Mouse (Mus musculus) layer of hippocampus, adult 18-20 months (tissue): ENCODE results near the gene Cald1. TPM values are rescaled to one million over a fixed set of nuclear protein-coding genes. Genes with fewer than 3 reads are reported as not detected.

Experiments used
- DNase-seq, 2 experiments: peaks; one replicate each; pipeline ENCODE4 v3.0.0; 2022; ENCODE audit warnings: low spot score in 2 of 2
- total RNA-seq, 2 experiments: library from RNA; stranded (reverse); gene quantifications; 2 replicates each; pipeline ENCODE4 v1.2.3; 2021

Cald1 gene
- total RNA-seq, 2 experiments from 2014 or later = 27.6 to 28.3 TPM

DNA sequence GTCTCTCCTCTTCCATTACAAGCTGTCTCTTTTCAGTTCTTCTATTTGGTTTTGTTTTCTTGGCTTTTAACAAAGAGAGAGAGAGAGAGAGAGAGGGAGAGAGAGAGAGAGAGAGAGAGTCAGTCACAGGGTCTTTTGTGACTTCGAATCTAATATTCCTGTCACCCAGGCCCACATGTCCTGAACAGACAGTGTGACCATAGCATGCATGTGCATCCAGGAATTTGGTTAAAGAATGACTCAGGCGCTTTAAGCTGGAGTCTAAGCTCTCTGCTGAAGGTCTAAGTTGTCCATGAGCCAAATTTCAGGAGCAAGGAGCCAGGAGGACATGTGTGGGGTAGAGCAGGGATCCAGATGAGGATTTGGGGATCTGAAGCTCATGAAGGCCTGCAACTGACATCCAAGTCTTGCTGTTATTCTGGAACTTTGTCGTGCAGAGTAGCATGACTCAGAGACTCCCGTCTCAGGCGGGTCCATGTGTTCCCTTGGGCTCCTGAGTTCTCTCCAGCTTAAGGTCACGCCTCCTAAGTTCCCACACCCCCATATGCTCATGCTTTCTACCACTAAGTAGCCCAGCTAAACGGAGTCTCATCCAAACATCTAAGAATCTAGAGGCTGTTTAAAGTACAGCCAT, 152.3 kb downstream of the Cald1 start:
- DNase-seq = no peak

DNA sequence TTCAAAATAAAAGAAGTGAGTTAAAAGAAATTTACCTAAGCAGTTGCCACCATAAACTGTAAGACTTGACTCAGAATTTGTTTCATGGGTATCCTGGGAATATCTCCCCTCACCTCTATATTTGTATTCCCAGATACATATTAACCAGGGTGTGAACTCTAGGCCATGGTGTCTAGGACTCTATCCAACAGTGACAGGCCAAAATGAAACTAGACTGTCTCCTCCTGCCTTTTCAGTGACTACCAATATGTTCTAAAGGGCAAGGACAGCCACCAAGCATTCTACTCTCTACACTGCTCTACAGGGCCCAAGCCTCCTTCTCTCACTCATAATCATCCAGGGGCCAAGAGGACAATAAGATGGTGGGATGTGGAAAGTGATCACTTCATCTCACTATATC, 153.3 kb downstream of the Cald1 start:
- no peak for DNase-seq

DNA sequence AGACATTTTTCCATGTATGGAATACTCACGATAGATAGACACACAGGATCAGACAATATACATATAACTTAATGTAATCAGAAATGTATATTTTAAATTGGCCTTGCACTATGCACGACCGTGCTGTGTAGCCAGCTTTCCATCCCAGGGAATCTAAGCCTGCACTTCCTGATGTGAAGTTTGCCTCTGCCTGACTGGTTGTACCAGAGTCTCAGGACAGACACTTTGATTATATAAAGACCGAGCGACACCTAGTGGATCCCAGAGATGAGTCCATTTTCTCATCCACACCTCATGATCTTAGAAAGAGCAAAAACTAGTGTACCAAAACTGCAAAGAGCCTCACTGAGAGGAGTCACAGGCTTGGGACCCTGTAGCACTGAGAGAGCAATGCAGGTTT, 156.1 kb downstream of the Cald1 start:
- peak; percentile 36 to 82 for DNase-seq

DNA sequence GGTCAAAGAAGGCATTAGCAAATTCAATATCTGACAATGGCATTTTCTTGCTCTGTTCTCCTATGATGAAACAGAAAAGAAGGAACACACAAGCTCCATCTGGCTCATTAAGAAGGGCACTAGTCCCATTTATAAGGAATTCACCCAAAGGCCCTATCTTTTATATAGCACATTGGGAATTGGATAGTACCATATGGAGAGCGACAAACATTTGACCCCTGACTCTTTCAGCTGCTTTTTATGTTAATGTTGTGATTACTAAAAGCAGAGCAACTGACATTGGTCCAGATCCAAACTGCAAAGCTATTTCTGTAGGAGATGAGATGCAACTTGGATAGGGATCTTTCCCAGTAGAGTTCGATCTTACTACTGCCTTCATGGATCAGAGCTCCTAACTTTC, 160.0 kb downstream of the Cald1 start:
- no peak for DNase-seq

DNA sequence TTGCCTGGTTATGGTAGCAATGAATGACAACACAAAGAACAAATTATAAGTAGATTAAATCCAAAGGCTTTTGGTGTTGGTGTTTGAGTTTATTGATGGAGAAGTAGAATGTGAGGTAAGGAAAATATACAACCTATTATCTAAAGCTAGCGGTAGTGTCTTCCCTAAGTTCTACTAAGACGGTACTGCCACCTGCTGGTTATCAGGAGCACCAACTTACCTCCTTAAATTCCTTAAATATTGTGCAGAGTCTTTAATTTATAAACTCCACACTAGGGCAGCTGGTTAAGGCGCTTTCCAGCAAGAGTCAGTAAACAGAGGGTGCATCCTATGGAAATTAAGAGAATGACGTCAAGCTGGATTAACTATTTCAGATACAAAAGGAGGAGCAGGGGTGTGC, 161.7 kb downstream of the Cald1 start:
- peak in 1 of 2 experiments; percentile 49 for DNase-seq

DNA sequence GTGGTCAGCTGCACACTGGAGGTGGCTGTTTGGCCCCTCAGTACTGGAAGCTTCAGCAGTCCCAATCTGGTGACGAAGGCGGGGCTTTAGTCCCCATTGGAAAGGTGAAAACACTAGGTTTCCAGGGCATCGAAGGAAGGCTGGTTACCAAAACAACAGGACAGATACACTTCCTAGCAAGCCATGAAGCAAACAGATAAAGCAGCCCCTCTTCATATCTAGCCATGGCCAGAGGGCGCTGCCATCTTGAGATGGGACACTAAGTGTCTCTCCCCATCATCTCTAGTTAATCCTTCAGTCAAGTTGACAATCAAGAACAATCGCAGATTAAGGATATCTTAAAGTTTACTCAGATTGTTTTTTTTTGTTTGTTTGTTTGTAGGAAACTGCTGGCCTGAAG, 167.4 kb downstream of the Cald1 start:
- no peak for DNase-seq

DNA sequence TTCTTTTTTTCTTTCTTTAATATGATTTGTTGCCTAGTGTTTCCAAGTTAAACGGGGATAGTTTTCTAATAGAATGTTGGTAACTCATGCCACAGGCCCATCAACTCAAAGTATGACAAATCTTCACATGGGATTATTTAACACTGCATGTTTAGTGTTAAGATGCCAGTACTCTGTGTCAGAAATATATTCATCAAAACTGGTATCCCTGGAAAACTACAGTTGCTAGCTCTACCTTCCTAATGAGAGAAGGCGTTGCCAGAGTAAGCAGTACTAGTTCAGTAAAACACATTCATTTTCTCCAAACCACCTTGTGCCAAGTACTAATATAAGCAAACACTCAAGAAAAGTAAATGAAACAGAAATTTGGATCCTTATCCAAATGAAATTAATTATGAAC, 171.7 kb downstream of the Cald1 start:
- no peak for DNase-seq

DNA sequence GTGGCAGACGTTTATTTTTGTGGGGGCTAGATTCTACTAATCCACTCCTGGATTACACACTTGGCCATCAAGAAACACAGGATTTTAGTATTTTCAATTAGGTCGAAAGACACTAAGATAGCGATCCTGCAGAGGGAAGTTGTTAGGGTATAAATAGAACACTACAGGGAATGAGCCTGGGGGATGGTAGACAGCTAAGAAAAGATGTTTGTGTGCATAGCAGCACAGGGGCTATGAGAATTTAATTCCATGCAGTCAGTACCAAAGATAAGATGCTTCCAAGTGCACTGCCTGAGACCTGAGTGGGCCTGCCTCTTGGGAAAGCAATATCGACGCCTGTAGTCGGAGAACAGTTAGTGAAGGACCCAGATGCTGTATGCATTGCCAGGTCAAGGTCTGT, 172.2 kb downstream of the Cald1 start:
- no peak for DNase-seq

DNA sequence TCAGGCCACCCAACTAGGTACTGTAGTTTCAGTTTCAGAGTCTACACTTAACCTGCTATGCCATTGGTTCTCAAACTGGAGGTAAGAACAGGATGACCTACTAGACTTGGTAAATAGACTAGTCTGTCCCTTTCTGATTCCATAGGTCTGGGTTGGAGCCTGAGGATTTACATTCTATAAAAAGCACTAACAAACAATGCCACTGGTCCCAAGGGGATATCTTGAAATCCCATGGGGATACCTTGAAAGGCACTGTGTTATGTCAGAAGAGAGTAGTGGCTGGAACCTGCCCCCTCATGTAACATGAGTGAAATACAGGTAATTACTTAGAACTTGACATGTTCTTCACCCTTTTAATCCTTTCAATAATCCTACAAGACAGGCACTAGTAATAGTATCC, 178.1 kb downstream of the Cald1 start:
- DNase-seq = no peak

DNA sequence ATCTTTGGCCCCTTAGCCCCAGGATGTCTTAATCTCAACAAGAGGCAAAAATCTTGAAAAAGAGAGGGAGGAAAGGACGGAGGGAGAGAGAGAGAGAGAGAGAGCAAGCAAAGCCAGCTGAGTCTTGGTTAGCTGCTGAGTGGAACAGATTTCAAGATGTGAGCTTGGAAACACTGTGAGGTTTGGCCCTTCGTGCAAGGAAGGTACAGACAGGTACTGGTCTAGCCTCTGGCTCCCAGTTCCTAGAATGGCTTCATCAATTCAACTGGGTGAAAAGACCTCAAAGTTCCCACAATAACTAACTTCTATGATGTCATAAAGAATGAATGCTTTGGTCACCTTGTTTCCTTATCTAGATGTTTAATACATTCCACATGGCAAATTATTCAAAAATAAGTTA, 178.8 kb downstream of the Cald1 start:
- DNase-seq = no peak

DNA sequence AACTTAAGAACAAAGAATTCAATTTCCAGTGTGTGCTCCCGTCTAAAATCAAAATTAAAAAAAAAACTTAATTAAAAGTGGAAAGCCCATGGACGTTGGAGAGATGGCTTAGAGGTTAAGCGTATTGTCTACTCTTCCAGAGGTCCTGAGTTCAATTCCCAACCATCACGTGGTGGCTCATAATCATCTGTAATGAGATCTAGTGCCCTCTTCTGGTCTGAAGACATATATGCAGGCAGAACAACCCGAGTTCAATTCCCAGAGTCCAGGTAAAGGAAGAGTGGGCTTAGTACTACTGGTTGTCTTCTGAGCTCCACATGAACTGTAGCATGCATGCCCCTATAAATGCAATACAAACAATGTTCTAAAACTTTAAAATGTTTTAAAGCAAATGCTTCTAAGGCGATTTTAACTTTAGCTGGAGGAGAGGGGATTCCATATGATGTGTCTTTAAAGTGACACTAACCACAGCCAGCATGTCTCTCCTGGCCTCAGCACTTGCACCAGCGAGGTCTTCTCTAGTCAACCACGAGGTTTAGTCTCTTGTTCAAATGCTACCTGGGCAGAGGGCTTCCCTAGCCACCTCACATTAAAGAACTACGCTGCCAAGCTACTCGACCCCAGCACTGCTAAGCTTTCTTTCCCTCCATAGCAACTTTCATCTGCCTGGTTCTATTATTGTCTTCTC, 179.8 kb downstream of the Cald1 start:
- DNase-seq = no peak

DNA sequence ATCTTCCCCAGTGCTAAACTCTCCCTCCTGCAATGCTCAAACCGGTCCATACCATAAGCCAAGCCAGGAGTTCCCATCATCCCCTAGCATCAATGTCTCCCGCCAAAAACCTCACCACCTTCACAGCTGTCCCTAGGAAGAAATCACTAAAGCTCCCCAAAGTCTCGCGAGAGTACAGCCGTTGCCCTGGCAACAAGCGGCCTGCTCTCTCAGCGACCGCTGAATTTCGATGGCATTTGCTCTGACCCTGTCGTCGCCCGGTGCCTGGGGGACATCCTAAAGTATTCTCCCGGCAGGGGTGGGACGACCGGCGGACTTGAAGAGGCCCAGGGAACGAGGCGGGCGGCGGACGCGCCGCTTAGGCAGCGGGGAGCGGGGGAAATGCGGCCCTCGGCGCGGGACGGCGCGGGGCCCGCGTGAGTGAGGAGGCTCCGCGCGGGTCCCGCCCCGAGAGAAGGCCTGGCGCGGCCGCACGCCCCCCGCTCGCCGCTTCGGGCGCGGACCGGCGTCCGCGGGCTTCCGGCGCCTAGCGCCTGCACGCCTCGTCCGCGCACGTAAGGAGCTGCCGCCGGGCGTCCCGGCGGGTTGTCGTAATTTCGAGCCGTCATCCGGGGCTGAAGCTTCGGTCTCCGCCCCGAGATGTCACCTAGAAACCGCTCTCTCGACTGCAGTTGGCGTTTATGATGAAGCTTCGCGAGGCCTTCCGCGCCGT, 182.1 kb downstream of the Cald1 start, which contains the start of gene Agbl3:
Gene Agbl3 (plus strand): TSS at position 202 of the 712 bp plus-strand sequence.
- peak; percentile 88 to 95 for DNase-seq

DNA sequence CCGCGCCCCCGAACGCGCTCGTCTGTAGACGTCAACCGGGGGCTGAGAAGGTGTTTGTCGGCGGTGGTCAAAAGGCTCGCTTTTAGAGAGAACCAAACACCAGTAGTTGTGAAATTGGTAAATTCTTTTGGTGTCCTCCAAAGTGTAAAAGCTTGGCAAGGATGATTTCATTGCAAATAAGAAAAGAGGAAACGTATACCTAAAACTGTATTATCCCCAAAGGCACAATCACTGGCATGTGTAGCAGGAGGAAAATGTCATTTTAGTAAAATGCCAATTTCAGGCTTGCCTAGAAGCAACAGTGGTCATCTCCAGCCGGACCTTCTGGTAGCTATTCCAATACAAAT, 182.6 kb downstream of the Cald1 start:
- no peak for DNase-seq

DNA sequence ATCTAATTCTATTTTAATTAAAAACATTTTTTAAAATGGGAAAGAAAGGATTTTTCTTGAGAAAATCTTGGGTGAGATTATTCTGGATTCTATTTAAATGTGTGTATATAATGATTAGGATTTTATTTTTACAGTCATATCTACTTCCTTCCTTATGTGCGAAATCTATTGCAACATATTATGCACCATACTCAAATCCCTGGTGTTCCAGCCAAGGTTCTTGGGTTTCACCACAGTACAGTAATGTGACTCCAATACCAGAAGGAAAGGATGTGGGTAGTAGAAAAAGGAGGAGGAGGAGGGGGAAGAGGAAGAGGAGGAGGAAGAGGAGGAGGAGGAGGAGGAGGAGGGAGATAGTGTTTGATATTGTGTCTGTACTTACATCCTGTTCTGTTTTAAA, 184.2 kb downstream of the Cald1 start:
- DNase-seq = no peak

DNA sequence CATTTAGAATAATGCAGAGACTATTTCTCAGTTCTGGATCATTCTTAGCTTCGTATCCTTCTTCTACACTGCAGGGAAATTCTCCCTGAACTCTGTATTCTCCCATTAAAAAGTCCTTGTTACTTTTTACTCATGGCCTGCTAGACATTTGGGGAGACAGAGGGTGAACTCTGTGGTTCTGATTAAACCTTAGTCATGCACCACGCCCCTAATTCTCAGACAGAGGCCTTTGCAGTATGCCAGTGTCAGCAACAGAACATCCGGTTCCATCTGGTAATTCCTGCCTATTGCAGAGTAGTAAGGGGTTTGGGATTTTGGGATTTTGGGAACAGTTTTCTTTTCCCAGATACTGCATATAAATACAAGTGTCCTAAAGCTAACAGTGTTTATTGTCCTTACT, 198.6 kb downstream of the Cald1 start:
- DNase-seq = no peak

DNA sequence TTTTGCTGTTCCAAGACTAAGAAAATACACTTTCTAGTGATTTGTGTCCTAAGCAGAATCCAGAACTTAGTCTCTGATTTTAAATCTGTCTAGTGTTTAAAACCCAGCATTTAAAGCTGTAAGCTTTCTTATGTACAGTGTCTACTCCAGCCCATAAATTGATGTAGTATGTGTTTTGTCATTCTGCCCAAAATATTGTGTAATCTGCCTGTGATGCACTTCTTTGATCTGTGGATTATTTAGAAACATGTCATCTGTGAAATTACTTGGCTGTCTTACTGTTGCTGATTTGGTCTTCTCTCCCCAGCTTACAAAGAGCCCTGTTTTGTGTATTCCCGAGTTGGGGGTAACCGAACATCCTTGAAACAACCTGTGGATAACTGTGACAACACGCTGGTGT, 199.6 kb downstream of the Cald1 start:
- no peak for DNase-seq

DNA sequence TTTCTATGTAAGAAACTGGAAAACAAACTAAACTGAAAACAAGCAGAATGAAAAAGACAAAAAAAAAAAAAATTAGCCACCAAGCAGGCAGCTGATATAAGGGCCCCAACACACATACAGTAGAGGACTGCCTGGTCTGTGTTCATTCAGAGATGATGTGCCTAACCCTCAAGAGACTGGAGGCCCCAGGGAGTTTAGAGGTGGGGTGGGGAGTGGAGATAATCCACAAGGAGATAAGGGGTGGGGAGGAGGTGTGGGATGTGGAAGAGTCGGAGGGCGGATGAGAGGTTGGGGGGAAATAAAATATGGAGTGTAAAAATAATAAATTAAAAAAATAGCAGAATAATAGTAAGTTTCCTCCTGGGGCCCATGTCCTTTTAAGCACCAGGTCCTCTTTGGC, 207.3 kb downstream of the Cald1 start:
- DNase-seq = no peak

DNA sequence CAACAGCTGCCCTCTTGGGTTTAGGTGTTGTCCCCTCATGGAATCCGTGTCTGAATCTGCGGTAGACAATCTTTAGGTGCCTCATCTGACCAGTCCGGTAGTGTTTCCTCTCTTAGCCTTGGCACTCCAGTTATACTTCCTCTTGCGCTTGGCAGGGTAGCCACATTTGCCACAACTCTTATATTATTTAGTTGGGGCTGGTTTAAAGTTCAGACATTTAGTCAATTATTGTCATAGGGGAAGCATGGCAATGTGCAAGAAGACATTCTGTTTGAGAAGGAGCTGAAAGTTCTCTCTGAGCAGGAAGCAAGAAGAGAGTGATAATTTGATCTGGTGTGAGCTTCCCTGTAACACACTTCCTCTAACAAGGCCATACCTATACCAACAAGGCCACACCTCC, 212.4 kb downstream of the Cald1 start:
- DNase-seq = no peak

DNA sequence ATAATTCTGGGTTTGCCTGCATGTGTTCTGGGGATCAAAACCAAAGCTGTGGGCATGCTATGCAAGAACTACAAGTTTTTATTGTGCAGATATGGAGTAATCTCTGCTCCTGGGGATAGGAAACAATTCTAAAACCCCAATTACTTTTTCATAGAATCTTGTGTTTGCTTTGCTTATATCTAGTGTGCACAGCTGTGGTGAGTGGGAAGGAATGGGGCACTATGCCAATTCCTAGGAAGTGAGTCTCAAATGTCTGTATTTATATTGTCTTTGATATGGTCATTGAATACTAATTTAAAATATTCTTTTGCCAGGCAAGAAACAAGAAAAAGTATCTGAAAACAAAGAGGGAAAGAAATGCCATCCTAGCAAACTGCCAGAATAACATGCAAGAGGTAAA, 226.1 kb downstream of the Cald1 start:
- peak; percentile 7 to 26 for DNase-seq
